Mouse (Mus musculus): ENCODE measurements around the gene Haus5.

- TF ChIP-seq CTCF (IDR thresholded peaks at IDR 0.05; ENCODE audit: low read depth, low read length) (no peak), EP300 (IDR thresholded peaks at IDR 0.05; ENCODE audit: insufficient read depth, low read depth, low read length) (no peak)
These were observed 60.4 kb downstream of the Haus5 start for GRCm38 (mm10) chr7:30604424-30604823.

Data from ES-Bruce4 (cell line).